8 mouse cellular contexts compared by ENCODE assay signal in the genomic region with DNA sequence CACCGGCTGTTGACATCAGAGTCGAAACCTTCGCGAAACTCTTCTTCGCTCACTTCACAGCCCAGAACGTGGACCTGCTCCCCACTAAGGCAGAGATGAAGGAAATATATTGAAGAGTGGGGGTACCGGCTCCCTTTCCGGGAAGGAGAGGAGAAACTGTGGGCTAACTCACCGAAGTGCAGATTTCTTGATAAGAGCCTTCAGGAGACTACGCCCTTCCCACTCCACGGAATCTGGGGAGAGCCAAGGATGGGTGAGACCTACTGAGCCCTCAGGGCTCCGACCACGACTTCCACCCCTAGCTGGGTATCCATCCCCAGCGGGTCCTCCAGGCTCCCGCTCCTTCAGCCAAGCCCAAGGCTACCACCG. TPM values are rescaled to one million over a fixed set of nuclear protein-coding genes. Genes with fewer than 3 reads are reported as not detected.
A peak's percentile ranks its signal among the peaks of the same experiment; 100 is the strongest.
DNase-seq lines count a peak whose midpoint lies in the region; ATAC-seq lines count a peak whose summit lies in the region.

No protein-coding gene starts in this region.

- no peak for DNase-seq in kidney, postnatal 25 days
- DNase-seq in hindbrain, embryonic 14.5 days (ENCODE audit: low spot score) = no peak
- DNase-seq in embryo, embryonic 10.5 days (ENCODE audit: low spot score) = no peak
- DNase-seq in adrenal gland, postnatal 36 days = no peak
- no peak for DNase-seq in thymus, postnatal 4 days

- H3K4me1 ChIP-seq in kidney, embryonic 15.5 days = peaks cover 32% of the 10 kb centered on the region
- H3K4me1 ChIP-seq in brown adipose tissue, adult 24 weeks (ENCODE audit: control insufficient read depth, insufficient read depth, insufficient read length, low read length) = peaks cover 9% of the 10 kb centered on the region
- peaks cover 27% of the 10 kb centered on the region for H3K4me1 ChIP-seq in hindbrain, embryonic 14.5 days (replicated peaks; ENCODE audit: control insufficient read depth, insufficient read depth, low read length)
- peaks cover 38% of the 10 kb centered on the region for H3K4me1 ChIP-seq in midbrain, embryonic 13.5 days (replicated peaks)

- H3K4me2 ChIP-seq in kidney, embryonic 15.5 days = peak overlapping the region; percentile 72
- peak overlapping the region; percentile 72 for H3K4me2 ChIP-seq in hindbrain, embryonic 14.5 days (replicated peaks)
- H3K4me2 ChIP-seq in midbrain, embryonic 13.5 days (replicated peaks) = peak overlapping the region; percentile 84

- peak overlapping the region; percentile 100 for H3K27ac ChIP-seq in kidney, embryonic 15.5 days
- peak overlapping the region; percentile 97 for H3K27ac ChIP-seq in brown adipose tissue, adult 24 weeks (replicated peaks; ENCODE audit: low read depth, low read length)
- peak overlapping the region; percentile 100 for H3K27ac ChIP-seq in hindbrain, embryonic 14.5 days
- H3K27ac ChIP-seq in midbrain, embryonic 13.5 days = peak overlapping the region; percentile 99

- 3% methylated on average over 16 of the region's 16 CpGs for WGBS in kidney, embryonic 15.5 days
- WGBS in hindbrain, embryonic 14.5 days = 3% methylated on average over 16 of the region's 16 CpGs
- WGBS in midbrain, embryonic 13.5 days = 3% methylated on average over 16 of the region's 16 CpGs

- H3K27me3 ChIP-seq in kidney, embryonic 15.5 days = no peaks in the 10 kb centered on the region
- no peaks in the 10 kb centered on the region for H3K27me3 ChIP-seq in hindbrain, embryonic 14.5 days (ENCODE audit: control insufficient read depth, insufficient read depth, low read length)
- H3K27me3 ChIP-seq in midbrain, embryonic 13.5 days = no peaks in the 10 kb centered on the region

- no peaks in the 10 kb centered on the region for H3K9me3 ChIP-seq in kidney, embryonic 15.5 days (replicated peaks)
- no peaks in the 10 kb centered on the region for H3K9me3 ChIP-seq in hindbrain, embryonic 14.5 days (ENCODE audit: control insufficient read depth, low read length)
- H3K9me3 ChIP-seq in midbrain, embryonic 13.5 days = no peaks in the 10 kb centered on the region

- peaks cover 56% of the 10 kb centered on the region for H3K36me3 ChIP-seq in kidney, embryonic 15.5 days
- peaks cover 39% of the 10 kb centered on the region for H3K36me3 ChIP-seq in hindbrain, embryonic 14.5 days (replicated peaks; ENCODE audit: control insufficient read depth, insufficient read depth)
- H3K36me3 ChIP-seq in midbrain, embryonic 13.5 days = peaks cover 43% of the 10 kb centered on the region

- H3K9ac ChIP-seq in kidney, embryonic 15.5 days = peak overlapping the region; percentile 76
- H3K9ac ChIP-seq in hindbrain, embryonic 14.5 days = peak overlapping the region; percentile 78
- H3K9ac ChIP-seq in midbrain, embryonic 13.5 days (replicated peaks) = peak overlapping the region; percentile 87

- no peak for ATAC-seq in kidney, embryonic 15.5 days (replicated peaks; ENCODE audit: low FRiP score)
- no peak for ATAC-seq in hindbrain, embryonic 14.5 days (ENCODE audit: low FRiP score)
- ATAC-seq in midbrain, embryonic 13.5 days = no peak

- H3K4me3 ChIP-seq in kidney, embryonic 15.5 days (replicated peaks) = peak overlapping the region; percentile 97
- peak overlapping the region; percentile 82 for H3K4me3 ChIP-seq in brown adipose tissue, adult 24 weeks (ENCODE audit: insufficient read depth, low read depth, low read length)
- H3K4me3 ChIP-seq in hindbrain, embryonic 14.5 days (replicated peaks; ENCODE audit: low read length) = peak overlapping the region; percentile 100
- H3K4me3 ChIP-seq in midbrain, embryonic 13.5 days (replicated peaks) = peak overlapping the region; percentile 100

RNA-seq across cellular contexts. Expression of a gene that starts 1.1 kb away (rescaled TPM):
- polyA plus RNA-seq in kidney, embryonic 15.5 days (2015; fragmentation: Nextera tagmentation; extraction: Ambion mirVana) = 31.0 and 31.7 TPM in 2 replicates
- 82.4 and 122 TPM in 2 replicates for polyA plus RNA-seq in brown adipose tissue, adult 24 weeks (2012; ENCODE audit: insufficient read depth, insufficient read length, missing spikeins)
- polyA plus RNA-seq in hindbrain, embryonic 14.5 days (2014; fragmentation: Nextera tagmentation; extraction: Ambion mirVana) = 25.5 and 29.4 TPM in 2 replicates
- 22.9 and 23.8 TPM in 2 replicates for polyA plus RNA-seq in midbrain, embryonic 13.5 days (2015; fragmentation: Nextera tagmentation; extraction: Ambion mirVana)
- 100 to 1,000 TPM; 112 to 132 TPM for total RNA-seq in adrenal gland, postnatal 36 days (2021)

RNA-seq across cellular contexts. Expression of a gene that starts 2.5 kb away (rescaled TPM):
- polyA plus RNA-seq in kidney, embryonic 15.5 days (2015; fragmentation: Nextera tagmentation; extraction: Ambion mirVana) = 116 and 120 TPM in 2 replicates
- polyA plus RNA-seq in brown adipose tissue, adult 24 weeks (2012; ENCODE audit: insufficient read depth, insufficient read length, missing spikeins) = 66.7 and 78.0 TPM in 2 replicates
- polyA plus RNA-seq in hindbrain, embryonic 14.5 days (2014; fragmentation: Nextera tagmentation; extraction: Ambion mirVana) = 168 and 169 TPM in 2 replicates
- polyA plus RNA-seq in midbrain, embryonic 13.5 days (2015; fragmentation: Nextera tagmentation; extraction: Ambion mirVana) = 156 and 158 TPM in 2 replicates
- 10 to 100 TPM; 66.4 to 80.3 TPM for total RNA-seq in adrenal gland, postnatal 36 days (2021)

RNA-seq across cellular contexts. Expression of a gene that starts 11.1 kb away (rescaled TPM):
- 447 and 450 TPM in 2 replicates for polyA plus RNA-seq in kidney, embryonic 15.5 days (2015; fragmentation: Nextera tagmentation; extraction: Ambion mirVana)
- 576 and 663 TPM in 2 replicates for polyA plus RNA-seq in brown adipose tissue, adult 24 weeks (2012; ENCODE audit: insufficient read depth, insufficient read length, missing spikeins)
- polyA plus RNA-seq in hindbrain, embryonic 14.5 days (2014; fragmentation: Nextera tagmentation; extraction: Ambion mirVana) = 624 and 628 TPM in 2 replicates
- 611 and 625 TPM in 2 replicates for polyA plus RNA-seq in midbrain, embryonic 13.5 days (2015; fragmentation: Nextera tagmentation; extraction: Ambion mirVana)
- 100 to 1,000 TPM; 421 to 450 TPM for total RNA-seq in adrenal gland, postnatal 36 days (2021)

RNA-seq across cellular contexts. Expression of a gene that starts 15.2 kb away (rescaled TPM):
- polyA plus RNA-seq in kidney, embryonic 15.5 days (2015; fragmentation: Nextera tagmentation; extraction: Ambion mirVana) = 173 and 178 TPM in 2 replicates
- polyA plus RNA-seq in brown adipose tissue, adult 24 weeks (2012; ENCODE audit: insufficient read depth, insufficient read length, missing spikeins) = not detected in 2 replicates
- 0.32 and 0.47 TPM in 2 replicates for polyA plus RNA-seq in hindbrain, embryonic 14.5 days (2014; fragmentation: Nextera tagmentation; extraction: Ambion mirVana)
- polyA plus RNA-seq in midbrain, embryonic 13.5 days (2015; fragmentation: Nextera tagmentation; extraction: Ambion mirVana) = 0.32 and 1.1 TPM in 2 replicates
- 1 to 10 TPM in 1 of 2 experiments, not detected in 1; 1.2 TPM for total RNA-seq in adrenal gland, postnatal 36 days (2021)

RNA-seq across cellular contexts. Expression of a gene that starts 15.8 kb away (rescaled TPM):
- 75.8 and 78.8 TPM in 2 replicates for polyA plus RNA-seq in kidney, embryonic 15.5 days (2015; fragmentation: Nextera tagmentation; extraction: Ambion mirVana)
- 24.2 and 26.4 TPM in 2 replicates for polyA plus RNA-seq in brown adipose tissue, adult 24 weeks (2012; ENCODE audit: insufficient read depth, insufficient read length, missing spikeins)
- 38.0 and 38.4 TPM in 2 replicates for polyA plus RNA-seq in hindbrain, embryonic 14.5 days (2014; fragmentation: Nextera tagmentation; extraction: Ambion mirVana)
- 74.2 and 82.2 TPM in 2 replicates for polyA plus RNA-seq in midbrain, embryonic 13.5 days (2015; fragmentation: Nextera tagmentation; extraction: Ambion mirVana)
- 10 to 100 TPM; 54.6 to 57.1 TPM for total RNA-seq in adrenal gland, postnatal 36 days (2021)
